Mouse (Mus musculus) kidney, embryonic 14.5 days (tissue): Measurements from ENCODE around the gene Pyroxd2. TPM values are rescaled to one million over a fixed set of nuclear protein-coding genes. Genes with fewer than 3 reads are reported as not detected.

ENCODE experiments used
- ATAC-seq: fragments of 200-750 bp; cut with Nextera tagmentation; 2 replicates; pipeline ENCODE4 v1.8.0; 2017; ENCODE audit warnings: moderate number of reproducible peaks, mild to moderate bottlenecking, moderate TSS enrichment, moderate library complexity; ENCODE audit not compliant: low FRiP score, low TSS enrichment
- H3K27ac ChIP-seq: fragments of 300-500 bp; sonication (generic); 2 replicates; pipeline ENCODE4 v1.5.1; 2014; ENCODE audit warnings: low read depth, mild to moderate bottlenecking, low read length, moderate library complexity, mixed read lengths
- H3K27me3 ChIP-seq: fragments of 300-500 bp; sonication (generic); 2 replicates; pipeline ENCODE4 v1.6.1; 2014; ENCODE audit warnings: mild to moderate bottlenecking, low read length; ENCODE audit not compliant: control insufficient read depth, insufficient read depth
- H3K36me3 ChIP-seq: fragments of 300-500 bp; sonication (generic); 2 replicates; pipeline ENCODE4 v1.6.1; 2014; ENCODE audit warnings: low read length, mixed read lengths; ENCODE audit not compliant: control insufficient read depth, insufficient read depth
- H3K4me1 ChIP-seq: fragments of 300-500 bp; sonication (generic); 2 replicates; pipeline ENCODE4 v1.6.1; 2014; ENCODE audit warnings: low read length, mixed read lengths; ENCODE audit not compliant: control insufficient read depth, insufficient read depth
- H3K4me2 ChIP-seq: fragments of 300-500 bp; sonication (generic); replicated peaks from 2 replicates; pipeline ENCODE4 v1.6.1; 2014; ENCODE audit warnings: low read depth, mild to moderate bottlenecking, low read length
- H3K4me3 ChIP-seq: fragments of 300-500 bp; sonication (generic); 2 replicates; pipeline ENCODE4 v1.5.1; 2014; ENCODE audit warnings: mild to moderate bottlenecking, low read length
- H3K9ac ChIP-seq: fragments of 300-500 bp; sonication (generic); 2 replicates; pipeline ENCODE4 v1.6.1; 2014; ENCODE audit warnings: low read depth, mild to moderate bottlenecking, low read length, moderate library complexity
- H3K9me3 ChIP-seq: fragments of 300-500 bp; sonication (generic); 2 replicates; pipeline ENCODE4 v1.6.1; 2016; ENCODE audit warnings: low read length; ENCODE audit not compliant: control insufficient read depth
- WGBS: fragments of 180-500 bp; shearing (Covaris S2); extraction: QIAGEN DNeasy Blood & Tissue Kit; methylation state at CpG from one replicate; pipeline ENCODE4 v1.1.7; 2014; 5-methylcytosine and 5-hydroxymethylcytosine counted together
- polyA plus RNA-seq: library from polyadenylated mRNA; unstranded; fragments of >200 nt; fragmentation: Nextera tagmentation; extraction: Ambion mirVana; gene quantifications from 2 replicates; pipeline ENCODE4 v1.2.1, GENCODE M21; 2014

The Pyroxd2 gene
- polyA plus RNA-seq, 1 experiment from 2014 or later: 3.0 TPM

DNA sequence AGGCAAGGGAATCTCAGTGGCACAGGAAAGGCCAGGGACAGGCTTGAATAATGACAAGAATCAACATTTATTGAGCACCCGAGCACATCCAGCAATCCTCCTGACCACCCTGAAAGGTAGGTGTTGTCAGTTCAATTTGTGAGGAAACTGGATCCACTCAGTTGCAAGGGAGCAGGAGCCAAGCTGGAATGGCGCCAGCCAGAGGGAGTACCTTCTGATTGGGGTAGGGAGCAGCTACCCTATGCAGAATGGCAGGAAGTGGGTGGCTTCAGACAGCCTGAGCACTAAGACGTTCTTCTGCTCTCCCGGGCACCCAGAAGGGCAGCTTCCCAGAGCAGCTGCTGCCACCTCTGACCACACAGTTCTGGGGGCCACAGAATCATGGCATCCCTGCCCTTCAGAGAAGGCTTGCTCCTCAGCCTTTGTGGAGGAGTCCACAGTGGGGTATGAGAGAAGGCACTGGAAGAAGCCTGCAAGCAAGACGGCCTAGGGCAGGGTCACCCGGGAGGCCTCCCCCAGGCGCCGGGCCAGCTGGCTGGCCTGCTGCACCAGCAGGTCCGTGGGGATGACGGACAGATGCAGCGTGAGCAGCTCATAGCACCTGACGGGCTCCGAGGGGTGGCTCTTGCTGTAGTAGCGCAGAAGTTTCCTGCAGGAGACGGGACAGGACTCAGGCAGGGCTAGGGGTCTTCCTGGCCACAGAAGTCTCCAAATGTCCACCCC lies 2.7 kb upstream of the Pyroxd2 start:
- Histone ChIP-seq H3K36me3 (no peaks in the 10 kb centered on the region), H3K9ac (no peak overlapping the region), H3K27ac (no peak overlapping the region), H3K9me3 (no peaks in the 10 kb centered on the region), H3K27me3 (no peaks in the 10 kb centered on the region), H3K4me2 (no peak overlapping the region), H3K4me3 (no peak overlapping the region), H3K4me1 (peaks cover 38% of the 10 kb centered on the region)
- no peak for ATAC-seq
- WGBS: 54% methylated on average over 15 of the region's 15 CpGs

DNA sequence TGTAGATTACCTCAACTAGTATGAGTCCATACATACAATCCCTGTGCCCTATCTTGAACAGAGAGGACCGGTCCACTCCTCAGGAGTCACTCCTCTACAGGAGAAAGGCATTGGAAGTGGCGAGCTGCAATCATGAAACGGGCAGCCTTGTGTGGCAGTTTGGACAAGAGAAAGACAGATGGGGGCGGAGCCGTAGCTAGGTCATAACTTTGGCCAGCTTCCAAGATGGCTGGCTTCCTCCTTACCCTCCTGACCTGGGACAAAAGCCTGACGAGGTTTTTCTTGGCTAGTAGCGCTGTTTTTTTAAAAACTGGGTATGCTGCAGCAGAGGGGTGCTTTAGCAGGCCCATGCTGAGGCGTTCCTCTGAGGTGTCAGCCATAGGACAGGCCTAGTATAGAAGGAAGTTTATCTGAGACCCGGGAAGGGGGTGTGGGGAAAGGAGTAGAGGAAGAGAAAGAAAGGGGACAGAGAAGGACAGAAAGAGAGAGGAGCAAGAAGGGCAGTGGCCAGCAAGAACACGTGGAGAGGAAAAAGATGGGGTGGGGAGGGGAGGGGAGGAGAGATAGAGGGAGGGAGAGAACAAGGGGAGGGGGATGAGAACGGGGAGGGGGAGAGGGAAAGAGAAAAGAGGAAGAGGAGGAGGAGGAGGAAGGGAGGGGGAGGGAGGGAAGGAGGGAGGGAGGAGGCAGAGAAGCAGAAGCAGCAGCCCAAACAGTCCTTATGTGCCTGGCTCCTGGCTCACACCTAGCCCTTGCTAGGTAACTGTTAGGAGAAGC lies 754 bp upstream of the Pyroxd2 start:
- Histone ChIP-seq H3K9ac (peak overlapping the region; percentile 75), H3K9me3 (no peaks in the 10 kb centered on the region), H3K36me3 (no peaks in the 10 kb centered on the region), H3K4me3 (no peak overlapping the region; the same call in 1 of the 2 replicates), H3K27ac (peak overlapping the region; percentile 97), H3K27me3 (no peaks in the 10 kb centered on the region), H3K4me1 (peaks cover 39% of the 10 kb centered on the region), H3K4me2 (peak overlapping the region; percentile 63)
- WGBS: 23% methylated on average over 11 of the region's 11 CpGs
- ATAC-seq: peak; percentile 32

DNA sequence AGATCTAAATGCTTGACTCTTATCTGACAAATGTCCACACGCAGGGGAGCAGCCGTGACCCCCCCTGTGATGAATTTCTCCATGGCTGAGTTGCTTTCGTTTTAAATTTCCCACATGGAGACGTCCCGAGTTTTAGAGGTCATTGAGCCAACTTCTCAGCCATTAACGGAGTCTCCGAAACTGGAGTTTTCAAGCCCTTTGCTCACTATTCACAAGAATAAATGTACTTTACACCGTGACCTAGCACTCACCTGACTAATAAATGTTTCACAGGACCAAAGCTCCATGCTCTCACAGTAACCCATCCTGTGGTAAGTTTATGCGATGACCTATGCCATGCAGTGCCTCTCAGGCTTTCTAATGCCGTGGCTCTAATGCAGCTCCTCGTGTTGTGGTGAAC lies 2.4 kb downstream of the Pyroxd2 start:
- no peak for ATAC-seq
- peaks cover 36% of the 10 kb centered on the region for H3K4me1 ChIP-seq

DNA sequence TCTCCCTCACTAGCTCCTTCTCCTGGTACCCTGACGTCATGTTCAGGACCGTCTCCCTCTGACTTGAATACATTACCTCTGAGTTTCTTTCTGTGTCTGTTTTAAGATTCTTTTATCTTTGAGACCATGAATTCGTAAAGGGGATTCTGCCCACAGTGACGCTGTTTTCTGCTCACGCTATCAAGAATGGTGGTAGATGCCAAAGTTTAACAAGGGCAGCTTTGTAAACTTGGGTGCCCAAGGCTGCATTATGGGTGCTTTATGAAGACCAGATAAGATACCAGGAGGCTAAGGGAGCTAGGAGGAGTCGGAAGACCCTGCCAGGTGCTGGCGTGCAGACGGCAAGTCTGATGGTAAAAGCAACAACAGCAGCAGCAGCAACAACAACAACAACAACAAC lies 5.9 kb downstream of the Pyroxd2 start:
- no peak overlapping the region for H3K9ac ChIP-seq
- WGBS: 91% methylated on average over 8 of the region's 8 CpGs
- H3K27ac ChIP-seq: no peak overlapping the region
- ATAC-seq: no peak
- no peak overlapping the region for H3K4me3 ChIP-seq
- no peaks in the 10 kb centered on the region for H3K27me3 ChIP-seq
- H3K36me3 ChIP-seq: no peaks in the 10 kb centered on the region
- no peak overlapping the region for H3K4me2 ChIP-seq
- H3K9me3 ChIP-seq: no peaks in the 10 kb centered on the region
- peaks cover 20% of the 10 kb centered on the region; the same call in 1 of the 2 replicates for H3K4me1 ChIP-seq

More for the DNA sequence above, 2.4 kb downstream of the Pyroxd2 start:
- H3K4me2 ChIP-seq: no peak overlapping the region
- no peaks in the 10 kb centered on the region for H3K27me3 ChIP-seq
- no peak overlapping the region for H3K27ac ChIP-seq
- no peaks in the 10 kb centered on the region for H3K9me3 ChIP-seq
- no peak overlapping the region for H3K9ac ChIP-seq
- 57% methylated on average over 11 of the region's 11 CpGs for WGBS
- H3K4me3 ChIP-seq: no peak overlapping the region
- H3K36me3 ChIP-seq: no peaks in the 10 kb centered on the region

DNA sequence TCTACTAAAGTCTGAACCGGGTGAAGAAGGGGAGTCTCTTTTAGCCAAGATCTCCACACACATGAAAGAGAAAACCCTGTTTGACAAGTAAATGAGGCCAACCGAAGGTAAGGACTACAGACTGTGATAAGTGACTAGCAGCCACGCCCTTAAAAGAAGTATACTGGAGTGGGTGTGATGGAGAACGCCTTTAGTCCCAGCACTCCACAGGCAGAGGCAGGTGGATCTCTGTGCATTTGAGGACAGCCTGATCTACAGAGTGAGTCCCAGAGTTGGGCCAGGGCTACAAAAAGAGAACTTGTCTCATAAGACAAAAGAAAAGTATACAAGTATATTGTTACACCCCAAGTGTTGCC lies 6.7 kb downstream of the Pyroxd2 start:
- Histone ChIP-seq H3K9ac (no peak overlapping the region), H3K4me2 (no peak overlapping the region), H3K4me3 (no peak overlapping the region), H3K27ac (no peak overlapping the region), H3K27me3 (no peaks in the 10 kb centered on the region), H3K36me3 (no peaks in the 10 kb centered on the region), H3K4me1 (peaks cover 17% of the 10 kb centered on the region; the same call in 1 of the 2 replicates), H3K9me3 (no peaks in the 10 kb centered on the region)
- WGBS: 68% methylated on average over 4 of the region's 4 CpGs
- no peak for ATAC-seq

DNA sequence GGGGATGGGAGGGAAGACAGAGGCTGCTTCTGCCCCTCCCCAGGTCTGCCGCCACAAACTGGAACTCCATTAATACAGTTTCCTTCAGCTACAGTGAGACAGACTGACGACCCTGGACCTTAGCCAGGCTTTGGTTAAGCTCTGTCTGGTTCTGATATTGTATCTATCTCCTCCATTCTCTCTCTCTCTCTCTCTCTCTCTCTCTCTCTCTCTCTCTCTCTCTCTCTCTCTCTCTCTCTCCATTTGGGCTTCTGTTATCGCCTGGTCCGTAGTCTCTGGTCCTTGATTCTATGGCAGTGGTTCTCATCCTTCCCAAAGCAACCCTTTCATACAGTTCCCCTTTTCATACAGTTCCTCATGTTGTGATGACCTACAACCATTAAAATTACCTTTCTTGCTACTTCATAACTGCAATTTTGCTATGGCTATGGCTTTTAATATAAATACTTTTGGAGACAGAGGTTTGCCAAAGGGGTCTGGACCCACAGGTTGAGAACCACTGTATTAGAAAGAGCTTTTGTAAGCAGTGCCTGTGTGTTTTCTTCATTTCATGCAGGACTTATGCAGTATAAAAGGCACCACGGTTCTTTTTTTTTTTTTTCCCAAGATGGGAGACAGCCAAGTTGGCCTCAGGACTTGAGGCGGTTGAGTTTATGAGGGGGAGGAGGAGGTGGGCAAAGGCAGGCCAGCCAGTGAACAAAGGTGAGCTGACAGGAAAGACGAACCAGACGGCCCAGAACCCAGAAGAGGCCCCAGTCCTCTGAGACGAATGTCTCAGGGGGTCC lies 7.3 kb downstream of the Pyroxd2 start:
- WGBS: 56% methylated on average over 9 of the region's 9 CpGs
- Histone ChIP-seq H3K27me3 (no peaks in the 10 kb centered on the region), H3K4me2 (no peak overlapping the region), H3K4me1 (peaks cover 12% of the 10 kb centered on the region; the same call in 1 of the 2 replicates), H3K36me3 (no peaks in the 10 kb centered on the region), H3K4me3 (no peak overlapping the region), H3K9ac (no peak overlapping the region), H3K9me3 (no peaks in the 10 kb centered on the region), H3K27ac (no peak overlapping the region)
- ATAC-seq: no peak

DNA sequence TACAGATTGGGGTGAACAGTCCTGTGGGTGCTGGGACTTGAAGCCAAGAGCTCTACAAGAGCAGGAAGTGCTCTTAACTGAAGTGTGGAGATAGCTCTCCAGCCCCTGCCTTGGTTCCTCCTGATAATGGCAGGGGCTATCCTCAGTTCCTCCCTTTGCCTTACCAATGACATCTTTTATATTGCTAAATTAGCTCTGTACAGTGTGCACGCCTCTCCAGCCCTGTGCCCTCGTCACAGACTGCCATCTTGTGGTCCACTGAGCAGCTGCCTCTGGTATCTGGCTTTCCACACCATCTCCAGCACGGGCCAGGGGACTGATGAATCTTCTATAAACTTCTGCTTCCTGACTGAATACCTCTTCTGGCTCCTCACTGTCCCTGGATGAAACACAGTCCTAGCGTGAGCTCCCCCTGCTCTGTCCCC lies 8.4 kb downstream of the Pyroxd2 start:
- peak; percentile 83 for ATAC-seq
- Histone ChIP-seq H3K27me3 (no peaks in the 10 kb centered on the region), H3K27ac (no peak overlapping the region), H3K4me2 (no peak overlapping the region), H3K9me3 (no peaks in the 10 kb centered on the region), H3K4me1 (peaks cover 7% of the 10 kb centered on the region; the same call in 1 of the 2 replicates), H3K36me3 (no peaks in the 10 kb centered on the region), H3K4me3 (no peak overlapping the region), H3K9ac (no peak overlapping the region; the same call in 1 of the 2 replicates)
- 24% methylated on average over 4 of the region's 4 CpGs for WGBS

DNA sequence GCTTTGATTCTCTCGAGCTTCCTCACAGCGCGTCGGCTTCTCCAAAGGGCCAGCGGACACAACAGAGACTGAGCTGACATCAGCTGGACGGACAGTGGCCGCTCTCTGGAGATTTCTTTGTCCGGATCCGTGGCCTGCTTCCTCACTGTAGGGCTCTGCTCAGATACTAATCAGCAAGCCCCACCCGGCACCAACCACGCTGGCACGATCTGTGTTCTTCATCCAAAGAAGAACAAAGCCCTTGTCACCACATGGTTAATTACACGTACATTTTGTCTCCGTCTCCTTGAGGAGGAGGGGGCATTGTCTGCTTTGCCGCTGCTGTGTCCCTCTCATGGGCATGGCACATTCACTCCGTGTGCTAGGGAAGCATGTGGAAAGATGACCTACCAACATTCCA lies 9.3 kb downstream of the Pyroxd2 start:
- no peaks in the 10 kb centered on the region for H3K9me3 ChIP-seq
- H3K27ac ChIP-seq: no peak overlapping the region
- no peak overlapping the region for H3K4me3 ChIP-seq
- H3K36me3 ChIP-seq: no peaks in the 10 kb centered on the region
- H3K4me1 ChIP-seq: peaks cover 7% of the 10 kb centered on the region; the same call in 1 of the 2 replicates
- no peak overlapping the region for H3K9ac ChIP-seq
- ATAC-seq: no peak
- H3K27me3 ChIP-seq: no peaks in the 10 kb centered on the region
- whole genome bisulfite sequencing: 74% methylated on average over 16 of the region's 16 CpGs
- H3K4me2 ChIP-seq: no peak overlapping the region
